Mouse (Mus musculus): ENCODE data around the gene Uqcr10. TPM values are rescaled to one million over a fixed set of nuclear protein-coding genes. Genes with fewer than 3 reads are reported as not detected.

The Uqcr10 gene
- total and polyA plus RNA-seq, 3 experiments, result 598 to 1,416 TPM; not detected in 1

DNA sequence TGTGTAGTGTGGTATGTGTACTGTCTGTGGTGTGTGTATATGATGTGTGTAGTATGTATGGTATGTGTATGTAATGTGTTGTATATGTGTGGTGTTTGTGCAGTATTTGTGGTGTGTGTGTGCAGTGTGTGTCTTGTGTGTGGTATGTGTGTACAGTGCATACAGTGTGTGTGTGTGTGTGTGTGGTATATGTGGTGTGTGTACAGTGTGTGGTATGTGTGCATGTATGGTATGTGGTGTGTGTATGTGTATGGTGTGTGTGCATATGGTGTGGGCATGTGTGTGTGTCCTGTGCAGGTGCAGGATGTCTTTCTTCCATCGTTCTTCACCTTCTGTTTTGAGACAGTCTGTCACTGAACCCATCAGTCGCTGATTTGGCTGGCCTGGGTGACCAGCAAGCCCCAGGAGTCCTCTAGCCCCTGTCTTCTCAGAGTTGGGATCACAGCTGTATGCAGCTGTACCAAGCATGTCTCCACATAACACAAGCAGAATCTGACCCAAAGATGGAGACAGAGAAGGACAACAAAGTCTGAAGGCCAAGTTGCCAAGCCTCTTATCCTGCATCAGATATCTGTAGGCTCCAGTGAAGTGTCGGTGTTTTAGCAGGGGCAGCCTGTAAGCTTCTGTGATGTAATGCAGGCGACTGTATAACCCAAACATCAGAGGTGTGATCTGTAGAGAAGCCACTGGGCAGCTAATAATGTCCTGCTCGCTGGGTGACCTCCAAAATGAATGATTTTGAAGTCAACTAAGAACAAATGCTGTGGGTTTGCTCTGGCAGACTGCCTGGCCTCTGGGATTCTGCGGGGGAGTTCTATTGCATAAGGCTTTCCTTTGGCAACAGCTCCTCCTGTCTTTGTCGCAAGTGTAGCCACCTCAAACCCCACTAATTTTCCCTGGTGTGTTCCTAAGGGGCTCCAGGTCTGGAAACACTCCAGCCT lies 6.8 kb downstream of the Uqcr10 start (continued):
- no peak for TF ChIP-seq MYC (IDR thresholded peaks at IDR 0.05; ENCODE audit: low read depth, low read length)
- no peak for TF ChIP-seq MAFK (IDR thresholded peaks at IDR 0.05; ENCODE audit: borderline replicate concordance, low read depth, low read length)
- TF ChIP-seq TBP (IDR thresholded peaks at IDR 0.05; ENCODE audit: low read depth, low read length), result no peak
- TF ChIP-seq GATA1 (IDR thresholded peaks at IDR 0.05; ENCODE audit: low read depth, low read length), result no peak
- no peak for TF ChIP-seq BHLHE40 (IDR thresholded peaks at IDR 0.05; ENCODE audit: borderline replicate concordance, low read depth, low read length)
- no peak for TF ChIP-seq TCF12 (IDR thresholded peaks at IDR 0.05; ENCODE audit: low read depth, low read length)
- TF ChIP-seq CTCF (IDR thresholded peaks at IDR 0.05 in 2 of 3, conservative IDR thresholded peaks at IDR 0.05 in 1 of 3; ENCODE audit: control insufficient read depth in 1 of 3, insufficient read depth in 1 of 3, low read depth in 2 of 3, low read length in 3 of 3, poor library complexity in 1 of 3, severe bottlenecking in 1 of 3), result peak in 2 of 3 experiments; percentile 23 to 51; a peak in 4 of 6 replicates
- no peak for TF ChIP-seq JUND (IDR thresholded peaks at IDR 0.05; ENCODE audit: low read depth, low read length)
- TF ChIP-seq MAZ (IDR thresholded peaks at IDR 0.05; ENCODE audit: low read depth, low read length), result no peak
- TF ChIP-seq E2F4 (IDR thresholded peaks at IDR 0.05; ENCODE audit: borderline replicate concordance, low read depth, low read length), result no peak
- no peak for TF ChIP-seq MEF2A (IDR thresholded peaks at IDR 0.05; ENCODE audit: extremely low read depth, insufficient replicate concordance, low read depth, low read length, poor library complexity, severe bottlenecking)
- TF ChIP-seq MYB (IDR thresholded peaks at IDR 0.05; ENCODE audit: low read depth, low read length), result no peak

GRCm38 (mm10) chr11:4692162-4692561 lies 12.0 kb downstream of the Uqcr10 start:
- TF ChIP-seq MYC (IDR thresholded peaks at IDR 0.05; ENCODE audit: low read depth, low read length) (no peak), UBTF (IDR thresholded peaks at IDR 0.05; ENCODE audit: borderline replicate concordance, insufficient read depth, low read depth, low read length) (no peak), CTCF (IDR thresholded peaks at IDR 0.05 in 2 of 3, conservative IDR thresholded peaks at IDR 0.05 in 1 of 3; ENCODE audit: control insufficient read depth in 1 of 3, insufficient read depth in 1 of 3, low read depth in 2 of 3, low read length in 3 of 3, poor library complexity in 1 of 3, severe bottlenecking in 1 of 3) (no peak), ZKSCAN1 (IDR thresholded peaks at IDR 0.05; ENCODE audit: low read depth, low read length) (no peak), TBP (IDR thresholded peaks at IDR 0.05; ENCODE audit: low read depth, low read length) (no peak), NRF1 (IDR thresholded peaks at IDR 0.05; ENCODE audit: insufficient read depth, low read depth, low read length, poor library complexity, severe bottlenecking) (no peak), USF2 (IDR thresholded peaks at IDR 0.05; ENCODE audit: borderline replicate concordance in 1 of 2, insufficient read depth in 1 of 2, low read depth in 1 of 2, low read length in 2 of 2) (no peak), CHD2 (IDR thresholded peaks at IDR 0.05; ENCODE audit: low read length) (no peak), POLR2AphosphoS5 (IDR thresholded peaks at IDR 0.05; ENCODE audit: borderline replicate concordance, low read depth, low read length) (no peak), GABPA (IDR thresholded peaks at IDR 0.05; ENCODE audit: low read depth, low read length) (no peak), ELF1 (IDR thresholded peaks at IDR 0.05; ENCODE audit: low read depth, low read length) (no peak), POLR2A (IDR thresholded peaks at IDR 0.05; ENCODE audit: control insufficient read depth in 1 of 2, insufficient read depth in 1 of 2, low read depth in 1 of 2, low read length in 2 of 2, poor library complexity in 1 of 2) (no peak), ETS1 (IDR thresholded peaks at IDR 0.05; ENCODE audit: low read depth, low read length) (no peak)
- Histone ChIP-seq H3K27ac (ENCODE audit: control insufficient read depth, low read depth, low read length) (no peak overlapping the region), H3K36me3 (ENCODE audit: control insufficient read depth in 1 of 2, insufficient read depth in 2 of 2, low read length in 2 of 2) (no peaks in the 10 kb centered on the region), H3K4me1 (ENCODE audit: control insufficient read depth in 1 of 2, insufficient read depth in 2 of 2, low read length in 2 of 2) (peaks cover 2 to 7% of the 10 kb centered on the region in 2 experiments; a peak in 2 of 4 replicates), H3K79me2 (ENCODE audit: control insufficient read depth, insufficient read depth, low read length, poor library complexity) (no peaks in the 10 kb centered on the region), H3K27me3 (ENCODE audit: control insufficient read depth in 1 of 2, insufficient read depth in 2 of 2, low read length in 2 of 2) (no peaks in the 10 kb centered on the region; a peak in 1 of 4 replicates), H3K9me3 (replicated peaks; ENCODE audit: insufficient read depth, low read length) (no peaks in the 10 kb centered on the region), H3K4me3 (ENCODE audit: control insufficient read depth in 1 of 2, insufficient read depth in 1 of 2, low read depth in 2 of 2, low read length in 2 of 2) (no peak overlapping the region), H3K9ac (ENCODE audit: control insufficient read depth, low read depth, low read length, poor library complexity, severe bottlenecking) (no peak overlapping the region)
- DNase-seq (ENCODE audit: low read depth, low spot score), result no peak
